Mouse (Mus musculus): Measurements from ENCODE around the gene Nudt21.

GRCm38 (mm10) chr8:93998961-93999360 lies 37.9 kb downstream of the Nudt21 start:
- TF ChIP-seq CTCF (IDR thresholded peaks at IDR 0.05; ENCODE audit: control insufficient read depth, insufficient read depth, insufficient read length), result no peak
- no peak for TF ChIP-seq MYOG (IDR thresholded peaks at IDR 0.05; ENCODE audit: control insufficient read depth, extremely low read depth, insufficient read length)
- no peak for TF ChIP-seq USF1 (IDR thresholded peaks at IDR 0.05; ENCODE audit: low read depth)
- no peak for TF ChIP-seq MAX (IDR thresholded peaks at IDR 0.05)
- no peak for TF ChIP-seq MYOD1 (IDR thresholded peaks at IDR 0.05; ENCODE audit: control insufficient read depth, insufficient read length, low read depth)
- no peak for TF ChIP-seq FOSL1 (IDR thresholded peaks at IDR 0.05; ENCODE audit: insufficient read depth, low read length, poor library complexity, severe bottlenecking)
- no peak for TF ChIP-seq CEBPB (IDR thresholded peaks at IDR 0.05; ENCODE audit: low read depth)
